Mouse (Mus musculus) kidney, adult 2 months (tissue): ENCODE data around the gene Psen2.

Source experiments
- CTCF ChIP-seq: fragments of 200-500 bp; conservative IDR thresholded peaks from 2 replicates; pipeline ENCODE4 v1.5.1; 2011; ENCODE audit warnings: low read depth, mild to moderate bottlenecking, control low read depth, low read length, moderate library complexity, mixed read lengths; ENCODE audit not compliant: insufficient read depth, insufficient read length
- POLR2A ChIP-seq: fragments of 200-500 bp; IDR thresholded peaks from one replicate; pipeline ENCODE4 v1.6.1; 2011; ENCODE audit warnings: low read depth, low read length, control low read depth

- no peak for TF ChIP-seq POLR2A
- no peak for TF ChIP-seq CTCF
These were observed 46.5 kb downstream of the Psen2 start for GRCm38 (mm10) chr1:180216541-180217276.
